Mouse (Mus musculus) liver, embryonic 14.5 days (tissue): Measurements from ENCODE around the gene Smarcb1.

Experiments used
- CTCF ChIP-seq: IDR thresholded peaks from 2 replicates; pipeline ENCODE4 v1.5.1; 2016; ENCODE audit warnings: antibody characterized with exemption, low read depth, control low read depth
- EP300 ChIP-seq: IDR thresholded peaks from 2 replicates; pipeline ENCODE4 v1.6.1; 2016; ENCODE audit warnings: antibody characterized with exemption, low read depth

GRCm38 (mm10) chr10:75931311-75931710, 9.9 kb upstream of the Smarcb1 start:
- TF ChIP-seq CTCF (no peak), EP300 (no peak)
